Comparison of ENCODE assay signal across 17 mouse cellular contexts in the genomic region with DNA sequence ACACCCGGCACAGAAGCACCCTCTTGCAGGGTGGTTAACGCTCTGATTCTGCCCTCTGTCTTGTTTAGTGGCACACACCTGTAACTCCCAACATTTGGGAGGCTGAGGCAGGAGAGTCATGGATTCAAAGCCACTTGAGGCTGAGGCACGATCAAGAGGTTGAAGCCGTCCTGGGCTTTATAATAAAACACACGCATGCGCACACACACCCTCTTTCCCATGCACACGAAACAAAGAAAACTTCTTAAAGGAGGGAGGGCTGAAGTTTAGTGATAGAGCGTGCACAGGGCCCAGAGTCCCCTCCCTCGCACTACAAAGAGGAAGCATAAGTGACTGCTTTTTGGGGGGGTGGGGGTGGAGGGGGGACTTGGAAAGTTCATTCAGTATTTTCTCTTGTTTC. TPM values are rescaled to one million over a fixed set of nuclear protein-coding genes. Genes with fewer than 3 reads are reported as not detected.
DNase-seq lines count a peak whose midpoint lies in the region; ATAC-seq and TF ChIP-seq lines count a peak whose summit lies in the region.
"Had no signal": no experiment of that assay in that cellular context is flagged by ENCODE, and none has a peak within 500 bp of the region (broad histone marks: within the 10 kb centered on the region; RNA-seq: fewer than 3 reads in every experiment).

No protein-coding gene starts in this region.

- peaks cover 6 to 36% of the 10 kb centered on the region in 2 experiments; a peak in 3 of 4 replicates for H3K4me1 ChIP-seq in ES-E14 (ENCODE audit: control insufficient read depth in 2 of 2, insufficient read depth in 2 of 2, low read length in 2 of 2, poor library complexity in 1 of 2)
- H3K4me1 ChIP-seq in intestine, embryonic 15.5 days (replicated peaks): peaks cover 27% of the 10 kb centered on the region
- no peaks in the 10 kb centered on the region for H3K4me1 ChIP-seq in stomach, postnatal 0 days (replicated peaks; ENCODE audit: control insufficient read depth, insufficient read depth)
- H3K4me1 ChIP-seq in heart, embryonic 10.5 days: peaks cover 35% of the 10 kb centered on the region
- H3K4me1 ChIP-seq in hindbrain, embryonic 11.5 days (replicated peaks; ENCODE audit: control insufficient read depth, insufficient read depth, low read length): no peaks in the 10 kb centered on the region
- H3K4me1 ChIP-seq in heart, embryonic 12.5 days (replicated peaks): peaks cover 26% of the 10 kb centered on the region
- H3K4me1 ChIP-seq: forebrain, embryonic 12.5 days; limb, embryonic 15.5 days had no signal

- H3K9me3 ChIP-seq in ES-E14 (ENCODE audit: control insufficient read depth, insufficient read depth, low read depth, low read length): no peaks in the 10 kb centered on the region
- no peaks in the 10 kb centered on the region for H3K9me3 ChIP-seq in intestine, embryonic 15.5 days
- H3K9me3 ChIP-seq in stomach, postnatal 0 days (ENCODE audit: control insufficient read depth, low read length): no peaks in the 10 kb centered on the region
- no peaks in the 10 kb centered on the region for H3K9me3 ChIP-seq in heart, embryonic 10.5 days
- H3K9me3 ChIP-seq in hindbrain, embryonic 11.5 days (ENCODE audit: control insufficient read depth, low read length): no peaks in the 10 kb centered on the region
- H3K9me3 ChIP-seq in heart, embryonic 12.5 days (replicated peaks): no peaks in the 10 kb centered on the region
- H3K9me3 ChIP-seq: forebrain, embryonic 12.5 days; heart, embryonic 13.5 days; hindbrain, embryonic 13.5 days; limb, embryonic 15.5 days had no signal

- no peak overlapping the region for H3K9ac ChIP-seq in ES-E14 (ENCODE audit: insufficient read depth, low read depth, low read length, poor library complexity, severe bottlenecking)
- H3K9ac ChIP-seq in intestine, embryonic 15.5 days: no peak overlapping the region
- H3K9ac ChIP-seq in stomach, postnatal 0 days (ENCODE audit: low read length): no peak overlapping the region
- H3K9ac ChIP-seq in hindbrain, embryonic 11.5 days (ENCODE audit: low read depth, low read length): no peak overlapping the region
- no peak overlapping the region for H3K9ac ChIP-seq in heart, embryonic 12.5 days
- H3K9ac ChIP-seq: forebrain, embryonic 12.5 days; heart, embryonic 13.5 days; hindbrain, embryonic 13.5 days; limb, embryonic 15.5 days had no signal

- in situ Hi-C loops in ES-E14 (cut with MboI; ENCODE audit: low sequenced_read_pairs in 2 of 2, unreplicated experiment in 2 of 2): no loop called here

- no peaks in the 10 kb centered on the region for H3K27me3 ChIP-seq in intestine, embryonic 15.5 days (replicated peaks)
- no peaks in the 10 kb centered on the region for H3K27me3 ChIP-seq in stomach, postnatal 0 days (ENCODE audit: control insufficient read depth, insufficient read depth, low read length)
- no peaks in the 10 kb centered on the region for H3K27me3 ChIP-seq in heart, embryonic 10.5 days (ENCODE audit: insufficient read depth, poor library complexity, severe bottlenecking)
- no peaks in the 10 kb centered on the region for H3K27me3 ChIP-seq in hindbrain, embryonic 11.5 days (ENCODE audit: control insufficient read depth, insufficient read depth, low read length)
- no peaks in the 10 kb centered on the region for H3K27me3 ChIP-seq in heart, embryonic 12.5 days (replicated peaks)
- H3K27me3 ChIP-seq: forebrain, embryonic 12.5 days; heart, embryonic 13.5 days; hindbrain, embryonic 13.5 days; limb, embryonic 15.5 days had no signal

- no peak for ATAC-seq in intestine, embryonic 15.5 days
- ATAC-seq in stomach, postnatal 0 days (ENCODE audit: low FRiP score, low TSS enrichment): no peak
- ATAC-seq in hindbrain, embryonic 11.5 days (ENCODE audit: low FRiP score): no peak
- ATAC-seq in heart, embryonic 12.5 days (ENCODE audit: insufficient number of reproducible peaks, low FRiP score): no peak

- peaks cover 52% of the 10 kb centered on the region for H3K36me3 ChIP-seq in ES-E14 (ENCODE audit: control insufficient read depth, insufficient read depth, low read length, poor library complexity, severe bottlenecking)
- peaks cover 38% of the 10 kb centered on the region for H3K36me3 ChIP-seq in intestine, embryonic 15.5 days
- H3K36me3 ChIP-seq in stomach, postnatal 0 days (ENCODE audit: control insufficient read depth, insufficient read depth, low read length): peaks cover 19% of the 10 kb centered on the region
- H3K36me3 ChIP-seq in heart, embryonic 10.5 days: peaks cover 84% of the 10 kb centered on the region
- H3K36me3 ChIP-seq in hindbrain, embryonic 11.5 days (ENCODE audit: control insufficient read depth, insufficient read depth, low read length): no peaks in the 10 kb centered on the region; the same call in 1 of the 2 replicates
- peaks cover 72% of the 10 kb centered on the region for H3K36me3 ChIP-seq in heart, embryonic 12.5 days

- TF ChIP-seq EP300 in stomach, postnatal 0 days (optimal IDR thresholded peaks at IDR 0.05): no peak

- DNase-seq in B cell, adult 2 months: peak; percentile 15 to 21
- DNase-seq in ES-E14 (ENCODE audit: low read depth, low spot score): no peak
- DNase-seq in stomach, postnatal 0 days (ENCODE audit: low spot score): no peak
- DNase-seq in heart, embryonic 10.5 days (ENCODE audit: low spot score): no peak
- no peak for DNase-seq in hindbrain, embryonic 11.5 days (ENCODE audit: low spot score)
- DNase-seq: adrenal gland, postnatal 14 days; cerebellum, adult 8-10 months; gastrocnemius, postnatal 10 days; kidney, postnatal 14 days had no signal

- H3K4me3 ChIP-seq in ES-E14 (ENCODE audit: insufficient read depth in 1 of 2, low read depth in 1 of 2, low read length in 2 of 2, poor library complexity in 1 of 2, severe bottlenecking in 1 of 2): no peak overlapping the region
- H3K4me3 ChIP-seq in intestine, embryonic 15.5 days (replicated peaks): no peak overlapping the region
- H3K4me3 ChIP-seq in stomach, postnatal 0 days (ENCODE audit: low read depth, low read length): no peak overlapping the region
- H3K4me3 ChIP-seq in heart, embryonic 10.5 days: no peak overlapping the region
- H3K4me3 ChIP-seq in hindbrain, embryonic 11.5 days (ENCODE audit: low read depth, low read length): no peak overlapping the region
- H3K4me3 ChIP-seq in heart, embryonic 12.5 days: no peak overlapping the region
- H3K4me3 ChIP-seq: forebrain, embryonic 12.5 days; heart, embryonic 13.5 days; hindbrain, embryonic 13.5 days; left cerebral cortex, adult 2 months; limb, embryonic 15.5 days had no signal

- H3K4me2 ChIP-seq in intestine, embryonic 15.5 days (replicated peaks): no peak overlapping the region; the same call in 1 of the 2 replicates
- H3K4me2 ChIP-seq in stomach, postnatal 0 days (replicated peaks; ENCODE audit: low read depth): no peak overlapping the region
- no peak overlapping the region for H3K4me2 ChIP-seq in hindbrain, embryonic 11.5 days (replicated peaks; ENCODE audit: low read depth, low read length)
- H3K4me2 ChIP-seq in heart, embryonic 12.5 days: no peak overlapping the region
- H3K4me2 ChIP-seq: forebrain, embryonic 12.5 days; heart, embryonic 13.5 days; hindbrain, embryonic 13.5 days; limb, embryonic 15.5 days had no signal

- WGBS in intestine, embryonic 15.5 days: 76% methylated on average over 9 of the region's 9 CpGs
- 59% methylated on average over 9 of the region's 9 CpGs for WGBS in stomach, postnatal 0 days
- 84% methylated on average over 9 of the region's 9 CpGs for WGBS in heart, embryonic 10.5 days
- 90% methylated on average over 9 of the region's 9 CpGs for WGBS in hindbrain, embryonic 11.5 days
- WGBS in heart, embryonic 12.5 days: 90% methylated on average over 9 of the region's 9 CpGs

- TF ChIP-seq CTCF in stomach, postnatal 0 days (IDR thresholded peaks at IDR 0.05; ENCODE audit: low read depth): no peak

- peak overlapping the region; percentile 50; the same call in 1 of the 2 replicates for H3K27ac ChIP-seq in ES-E14 (ENCODE audit: insufficient read depth, low read depth, low read length, poor library complexity, severe bottlenecking)
- peak overlapping the region; percentile 51; the same call in 1 of the 2 replicates for H3K27ac ChIP-seq in intestine, embryonic 15.5 days
- H3K27ac ChIP-seq in stomach, postnatal 0 days (replicated peaks): peak overlapping the region; percentile 61; the same call in 1 of the 2 replicates
- no peak overlapping the region for H3K27ac ChIP-seq in heart, embryonic 10.5 days
- no peak overlapping the region for H3K27ac ChIP-seq in hindbrain, embryonic 11.5 days (ENCODE audit: low read depth, low read length)
- no peak overlapping the region for H3K27ac ChIP-seq in heart, embryonic 12.5 days (ENCODE audit: poor library complexity, severe bottlenecking)
- H3K27ac ChIP-seq: forebrain, embryonic 12.5 days; heart, embryonic 13.5 days; limb, embryonic 15.5 days had no signal

RNA-seq across cellular contexts. Expression of gene B230217C12Rik, which starts 14.6 kb away (rescaled TPM):
- total RNA-seq in ES-E14 (2012; rRNA removed): 3.0 and 4.1 TPM in 2 replicates
- 5.2 and 5.3 TPM in 2 replicates for polyA plus RNA-seq in intestine, embryonic 15.5 days (2015; fragmentation: Nextera tagmentation; extraction: Ambion mirVana)
- 1.1 and 1.9 TPM in 2 replicates for polyA plus RNA-seq in stomach, postnatal 0 days (2015; fragmentation: Nextera tagmentation; extraction: Ambion mirVana)
- polyA plus RNA-seq in heart, embryonic 10.5 days (2016; fragmentation: Nextera tagmentation; extraction: Ambion mirVana): 9.2 and 9.6 TPM in 2 replicates
- 15.1 TPM in 2 replicates for polyA plus RNA-seq in hindbrain, embryonic 11.5 days (2014; fragmentation: Nextera tagmentation; extraction: Ambion mirVana)
- polyA plus RNA-seq in heart, embryonic 12.5 days (2016; fragmentation: Nextera tagmentation; extraction: Ambion mirVana): 6.9 and 7.4 TPM in 2 replicates

RNA-seq across cellular contexts. Expression of gene Lasp1, which starts 27.2 kb away (rescaled TPM):
- total RNA-seq in ES-E14 (2012; rRNA removed): 108 and 147 TPM in 2 replicates
- polyA plus RNA-seq in intestine, embryonic 15.5 days (2015; fragmentation: Nextera tagmentation; extraction: Ambion mirVana): 123 and 126 TPM in 2 replicates
- polyA plus RNA-seq in stomach, postnatal 0 days (2015; fragmentation: Nextera tagmentation; extraction: Ambion mirVana): 84.0 and 90.1 TPM in 2 replicates
- 50.8 and 65.1 TPM in 2 replicates for polyA plus RNA-seq in heart, embryonic 10.5 days (2016; fragmentation: Nextera tagmentation; extraction: Ambion mirVana)
- 45.8 and 61.1 TPM in 2 replicates for polyA plus RNA-seq in hindbrain, embryonic 11.5 days (2014; fragmentation: Nextera tagmentation; extraction: Ambion mirVana)
- polyA plus RNA-seq in heart, embryonic 12.5 days (2016; fragmentation: Nextera tagmentation; extraction: Ambion mirVana): 46.9 and 49.5 TPM in 2 replicates

RNA-seq across cellular contexts. Expression of gene Rpl23, which starts 43.7 kb away (rescaled TPM):
- 1,213 and 1,430 TPM in 2 replicates for total RNA-seq in ES-E14 (2012; rRNA removed)
- 530 and 606 TPM in 2 replicates for polyA plus RNA-seq in intestine, embryonic 15.5 days (2015; fragmentation: Nextera tagmentation; extraction: Ambion mirVana)
- 585 and 586 TPM in 2 replicates for polyA plus RNA-seq in stomach, postnatal 0 days (2015; fragmentation: Nextera tagmentation; extraction: Ambion mirVana)
- 387 and 414 TPM in 2 replicates for polyA plus RNA-seq in heart, embryonic 10.5 days (2016; fragmentation: Nextera tagmentation; extraction: Ambion mirVana)
- polyA plus RNA-seq in hindbrain, embryonic 11.5 days (2014; fragmentation: Nextera tagmentation; extraction: Ambion mirVana): 437 and 458 TPM in 2 replicates
- 404 and 410 TPM in 2 replicates for polyA plus RNA-seq in heart, embryonic 12.5 days (2016; fragmentation: Nextera tagmentation; extraction: Ambion mirVana)

RNA-seq across cellular contexts. Expression of gene 1700001P01Rik, which starts 50.3 kb away (rescaled TPM):
- 2.3 TPM in 2 replicates for total RNA-seq in ES-E14 (2012; rRNA removed)
- 0.24 TPM in 1 of 2 replicates, not detected in the other for polyA plus RNA-seq in intestine, embryonic 15.5 days (2015; fragmentation: Nextera tagmentation; extraction: Ambion mirVana)
- not detected in 2 replicates for polyA plus RNA-seq in stomach, postnatal 0 days (2015; fragmentation: Nextera tagmentation; extraction: Ambion mirVana)
- polyA plus RNA-seq in heart, embryonic 10.5 days (2016; fragmentation: Nextera tagmentation; extraction: Ambion mirVana): 0.30 TPM in 1 of 2 replicates, not detected in the other
- 0.39 and 0.60 TPM in 2 replicates for polyA plus RNA-seq in hindbrain, embryonic 11.5 days (2014; fragmentation: Nextera tagmentation; extraction: Ambion mirVana)
- polyA plus RNA-seq in heart, embryonic 12.5 days (2016; fragmentation: Nextera tagmentation; extraction: Ambion mirVana): not detected in 2 replicates
- total RNA-seq: adrenal gland, postnatal 14 days; gastrocnemius, postnatal 10 days had no signal
- polyA plus RNA-seq: embryonic facial prominence, embryonic 11.5 days; heart, embryonic 13.5 days had no signal

RNA-seq across cellular contexts. Expression of gene Fbxo47, which starts 58.0 kb away (rescaled TPM):
- total RNA-seq in ES-E14 (2012; rRNA removed): 2.2 and 4.1 TPM in 2 replicates
- polyA plus RNA-seq in intestine, embryonic 15.5 days (2015; fragmentation: Nextera tagmentation; extraction: Ambion mirVana): 0.65 and 0.68 TPM in 2 replicates
- polyA plus RNA-seq in stomach, postnatal 0 days (2015; fragmentation: Nextera tagmentation; extraction: Ambion mirVana): 0.29 and 0.34 TPM in 2 replicates
- polyA plus RNA-seq in heart, embryonic 10.5 days (2016; fragmentation: Nextera tagmentation; extraction: Ambion mirVana): 0.55 and 0.70 TPM in 2 replicates
- 0.53 and 1.0 TPM in 2 replicates for polyA plus RNA-seq in hindbrain, embryonic 11.5 days (2014; fragmentation: Nextera tagmentation; extraction: Ambion mirVana)
- polyA plus RNA-seq in heart, embryonic 12.5 days (2016; fragmentation: Nextera tagmentation; extraction: Ambion mirVana): 0.87 and 1.5 TPM in 2 replicates

Comparison
In these comparisons a context has a peak if more than half of its experiments do, and no peak if none do; other contexts are left out.
1. DNase-seq: peak in B cell, adult 2 months (2 of 2); none in ES-E14 (single experiment), stomach, postnatal 0 days (single experiment), heart, embryonic 10.5 days (single experiment) and hindbrain, embryonic 11.5 days (single experiment).
2. H3K27ac ChIP-seq: peak in ES-E14 (single experiment), intestine, embryonic 15.5 days (single experiment) and stomach, postnatal 0 days (single experiment); none in heart, embryonic 10.5 days (single experiment), hindbrain, embryonic 11.5 days (single experiment) and heart, embryonic 12.5 days (single experiment).